Mouse (Mus musculus): ENCODE results near the gene Gm3642.
"Not testable (repeated sequence)": the region's sequence is repeated elsewhere in the genome, so short reads cannot be mapped to it uniquely, and the experiment has no call there.

GRCm38 (mm10) chr14:6823297-6823696, 16.8 kb downstream of the Gm3642 start:
- TF ChIP-seq POLR2A (IDR thresholded peaks at IDR 0.05; ENCODE audit: control insufficient read depth, low read depth, low read length); CTCF (IDR thresholded peaks at IDR 0.05; ENCODE audit: control insufficient read depth, insufficient read depth, insufficient replicate concordance, low read depth, low read length): not testable (repeated sequence)
